Mouse (Mus musculus) heart, postnatal 0 days (tissue): ENCODE data around the gene Traf2.
A peak's percentile ranks its signal among the peaks of the same experiment; 100 is the strongest.

Experiments
- CTCF ChIP-seq: IDR thresholded peaks from 2 replicates; pipeline ENCODE4 v1.5.1; 2016; ENCODE audit warnings: antibody characterized with exemption, control low read depth, low read depth
- EP300 ChIP-seq: IDR thresholded peaks from 2 replicates; pipeline ENCODE4 v1.6.1; 2016; ENCODE audit warnings: antibody characterized with exemption, low read depth

GRCm38 (mm10) chr2:25551186-25551585, 4.4 kb upstream of the Traf2 start:
- peak; percentile 75 for TF ChIP-seq CTCF
- no peak for TF ChIP-seq EP300
